Mouse (Mus musculus): Measurements from ENCODE around the gene Cap1.

DNA sequence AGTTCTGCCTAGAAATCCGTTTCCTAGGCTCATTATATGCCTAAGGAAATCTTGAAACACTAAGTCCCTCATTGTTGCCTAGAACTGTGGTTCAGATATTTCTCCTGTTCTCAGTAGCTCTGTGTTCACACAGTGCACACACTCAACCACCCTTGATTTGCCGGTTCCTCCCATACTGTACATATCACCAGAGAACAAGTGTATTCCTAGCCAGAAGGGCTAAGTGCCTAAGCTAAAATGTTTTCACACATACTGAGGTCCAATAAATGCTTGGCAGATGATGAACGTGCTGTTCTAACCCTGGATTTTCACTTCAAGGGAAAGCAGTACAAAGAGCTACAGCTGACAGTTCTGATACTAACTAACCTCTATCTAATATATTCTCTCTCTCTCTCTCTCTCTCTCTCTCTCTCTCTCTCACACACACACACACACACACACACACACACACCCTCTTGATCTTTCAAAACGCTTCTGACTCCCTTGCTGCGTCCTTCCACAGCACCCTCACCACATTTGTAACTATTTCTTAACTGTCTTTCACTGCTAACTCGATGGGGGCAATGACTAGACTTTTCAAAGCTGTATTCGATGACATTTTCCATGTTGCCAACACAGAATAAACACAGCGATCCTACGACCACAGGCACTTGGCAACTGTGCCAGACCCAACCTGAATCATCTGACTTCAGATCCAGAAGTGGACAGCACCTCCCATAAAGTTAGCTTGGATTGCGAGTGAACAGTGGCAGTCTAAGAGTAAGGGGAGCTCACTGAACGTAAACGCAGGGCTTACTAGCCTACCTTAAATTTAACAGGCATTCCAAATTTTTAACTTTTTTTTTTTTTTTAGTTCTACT, 1.1 kb downstream of the Cap1 start:
- no peak for TF ChIP-seq CTCF (IDR thresholded peaks at IDR 0.05; ENCODE audit: control insufficient read depth, insufficient read depth, low read length)
- TF ChIP-seq POLR2A (IDR thresholded peaks at IDR 0.05; ENCODE audit: borderline replicate concordance, control insufficient read depth, low read depth, low read length), result no peak

Measured in bone marrow, adult 2 months (tissue).